Mouse (Mus musculus) heart, adult 2 months (tissue): ENCODE results near the gene Arsj.

ENCODE experiments used
- CTCF ChIP-seq: fragments of 200-600 bp; IDR thresholded peaks from 2 replicates; pipeline ENCODE4 v1.8.1; 2022; ENCODE audit warnings: antibody characterized with exemption, mild to moderate bottlenecking, moderate library complexity
- EP300 ChIP-seq: fragments of 200-500 bp; IDR thresholded peaks from 2 replicates; pipeline ENCODE4 v1.6.1; 2011; ENCODE audit warnings: low read depth, low read length, control low read depth; ENCODE audit not compliant: insufficient read depth

GRCm38 (mm10) chr3:126449058-126449457, 85.6 kb downstream of the Arsj start:
- no peak for TF ChIP-seq CTCF
- TF ChIP-seq EP300: no peak
